Mouse (Mus musculus): ENCODE measurements around the gene Olfr1387. TPM values are rescaled to one million over a fixed set of nuclear protein-coding genes. Genes with fewer than 3 reads are reported as not detected.
A peak's percentile ranks its signal among the peaks of the same experiment; 100 is the strongest.

Gene Olfr1387
- polyA plus RNA-seq (2015; fragmentation: Nextera tagmentation; extraction: Ambion mirVana), result not detected in 2 replicates

DNA sequence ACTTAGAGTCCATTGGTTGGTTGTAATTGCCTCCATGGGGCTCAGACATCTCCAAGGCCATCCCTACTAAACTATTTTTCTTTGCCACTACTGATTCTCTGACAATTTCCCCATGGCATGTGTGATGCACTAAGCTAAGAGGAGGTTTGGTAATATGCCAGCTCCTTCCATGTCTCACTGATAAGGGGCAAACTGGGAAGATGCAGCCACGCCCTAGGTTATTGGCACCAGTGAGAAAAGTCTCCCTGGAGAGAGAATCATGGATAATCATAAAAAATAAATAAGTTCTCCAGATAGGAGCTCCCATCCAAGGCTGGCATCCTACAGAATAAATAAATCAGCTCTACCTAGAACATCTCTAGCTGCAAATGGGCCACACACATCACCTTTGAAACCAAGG, at the start of gene Olfr1387:
TSS of gene Olfr1387 (plus strand) at position 301 of the 400 bp plus-strand sequence.
- Histone ChIP-seq H3K9ac (ENCODE audit: low read depth, low read length) (no peak within 1 kb of the TSS), H3K27ac (ENCODE audit: low read depth, low read length) (no peak within 1 kb of the TSS), H3K36me3 (ENCODE audit: control insufficient read depth, insufficient read depth) (no peaks in the 10 kb centered on the region), H3K4me3 (ENCODE audit: low read depth, low read length) (no peak within 1 kb of the TSS), H3K4me2 (replicated peaks; ENCODE audit: low read depth) (no peak within 1 kb of the TSS), H3K4me1 (replicated peaks; ENCODE audit: control insufficient read depth, insufficient read depth, low read length) (no peaks in the 10 kb centered on the region), H3K27me3 (replicated peaks; ENCODE audit: control insufficient read depth, insufficient read depth, low read length) (no peaks in the 10 kb centered on the region), H3K9me3 (ENCODE audit: control insufficient read depth) (no peaks in the 10 kb centered on the region)
- TF ChIP-seq CTCF (IDR thresholded peaks at IDR 0.05; ENCODE audit: low read depth), result no peak
- 65% methylated on average over 1 of the region's 1 CpGs for WGBS
- ATAC-seq, result no peak

DNA sequence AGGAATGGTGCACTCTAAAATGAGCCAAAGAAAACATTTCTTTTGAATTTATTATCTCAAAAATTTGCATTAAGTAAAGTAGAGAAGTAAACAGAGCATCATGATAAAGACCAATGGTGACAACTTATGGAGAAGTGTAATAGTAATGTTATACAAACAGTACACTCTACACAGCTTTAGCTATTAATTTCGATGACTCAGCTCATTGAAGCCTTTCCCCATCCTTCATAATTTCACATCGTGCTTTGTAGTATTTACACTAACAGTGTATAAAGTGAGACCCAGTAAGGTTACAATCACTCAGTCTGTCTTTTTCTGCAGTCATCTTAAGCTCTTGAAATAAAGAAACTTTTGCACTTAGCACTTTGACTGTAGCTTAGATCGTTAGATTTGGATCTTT, 48.4 kb upstream of the Olfr1387 start:
- TF ChIP-seq CTCF (IDR thresholded peaks at IDR 0.05; ENCODE audit: low read depth), result no peak
- Histone ChIP-seq H3K9ac (ENCODE audit: low read depth, low read length) (no peak overlapping the region), H3K9me3 (ENCODE audit: control insufficient read depth) (no peaks in the 10 kb centered on the region), H3K36me3 (ENCODE audit: control insufficient read depth, insufficient read depth) (no peaks in the 10 kb centered on the region), H3K4me3 (ENCODE audit: low read depth, low read length) (no peak overlapping the region), H3K27ac (ENCODE audit: low read depth, low read length) (no peak overlapping the region), H3K4me1 (replicated peaks; ENCODE audit: control insufficient read depth, insufficient read depth, low read length) (no peaks in the 10 kb centered on the region), H3K4me2 (replicated peaks; ENCODE audit: low read depth) (no peak overlapping the region), H3K27me3 (replicated peaks; ENCODE audit: control insufficient read depth, insufficient read depth, low read length) (no peaks in the 10 kb centered on the region)
- no peak for ATAC-seq
- 74% methylated on average over 3 of the region's 3 CpGs for WGBS

DNA sequence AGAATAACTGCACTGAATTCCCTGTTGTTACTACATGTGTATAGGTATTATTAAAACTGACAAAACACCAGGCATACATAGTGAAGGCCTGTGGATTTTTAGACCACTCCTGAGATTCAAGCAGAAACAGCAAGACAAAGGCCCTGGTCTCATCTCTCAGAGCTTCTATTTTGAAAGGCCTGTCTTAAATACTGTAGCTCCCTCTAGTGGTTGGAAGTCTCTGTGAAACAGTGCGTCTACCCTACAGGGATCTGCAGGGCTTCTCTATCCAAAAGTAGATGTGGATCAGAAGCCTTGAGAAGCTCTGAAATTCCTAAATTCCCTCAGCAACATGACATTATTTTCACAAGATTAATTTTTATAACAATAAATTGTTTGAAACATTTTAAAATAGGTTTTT, 44.6 kb upstream of the Olfr1387 start:
- no peak for ATAC-seq
- H3K9ac ChIP-seq (ENCODE audit: low read depth, low read length), result no peak overlapping the region
- no peak overlapping the region for H3K4me3 ChIP-seq (ENCODE audit: low read depth, low read length)
- no peaks in the 10 kb centered on the region for H3K9me3 ChIP-seq (ENCODE audit: control insufficient read depth)
- no peaks in the 10 kb centered on the region for H3K4me1 ChIP-seq (replicated peaks; ENCODE audit: control insufficient read depth, insufficient read depth, low read length)
- no peak overlapping the region for H3K27ac ChIP-seq (ENCODE audit: low read depth, low read length)
- TF ChIP-seq CTCF (IDR thresholded peaks at IDR 0.05; ENCODE audit: low read depth), result peak; percentile 65
- H3K27me3 ChIP-seq (replicated peaks; ENCODE audit: control insufficient read depth, insufficient read depth, low read length), result no peaks in the 10 kb centered on the region
- H3K36me3 ChIP-seq (ENCODE audit: control insufficient read depth, insufficient read depth), result no peaks in the 10 kb centered on the region
- H3K4me2 ChIP-seq (replicated peaks; ENCODE audit: low read depth), result no peak overlapping the region
- WGBS, result 20% methylated on average over 1 of the region's 1 CpGs

GRCm38 (mm10) chr11:49422767-49423166, 32.4 kb upstream of the Olfr1387 start, which contains the start of gene Olfr1389:
Olfr1389 (plus strand) TSS chr11:49423067.
- Histone ChIP-seq H3K36me3 (ENCODE audit: control insufficient read depth, insufficient read depth) (no peaks in the 10 kb centered on the region), H3K4me3 (ENCODE audit: low read depth, low read length) (no peak within 1 kb of the TSS), H3K4me2 (replicated peaks; ENCODE audit: low read depth) (no peak within 1 kb of the TSS), H3K9me3 (ENCODE audit: control insufficient read depth) (no peaks in the 10 kb centered on the region), H3K4me1 (replicated peaks; ENCODE audit: control insufficient read depth, insufficient read depth, low read length) (no peaks in the 10 kb centered on the region), H3K27ac (ENCODE audit: low read depth, low read length) (no peak within 1 kb of the TSS), H3K27me3 (replicated peaks; ENCODE audit: control insufficient read depth, insufficient read depth, low read length) (no peaks in the 10 kb centered on the region), H3K9ac (ENCODE audit: low read depth, low read length) (no peak within 1 kb of the TSS)
- WGBS, result 87% methylated on average over 2 of the region's 2 CpGs
- no peak for TF ChIP-seq CTCF (IDR thresholded peaks at IDR 0.05; ENCODE audit: low read depth)
- no peak for ATAC-seq

- no peak for TF ChIP-seq CTCF (IDR thresholded peaks at IDR 0.05; ENCODE audit: low read depth)
- ATAC-seq, result no peak
- Histone ChIP-seq H3K4me1 (replicated peaks; ENCODE audit: control insufficient read depth, insufficient read depth, low read length) (no peaks in the 10 kb centered on the region), H3K9ac (ENCODE audit: low read depth, low read length) (no peak overlapping the region), H3K4me2 (replicated peaks; ENCODE audit: low read depth) (no peak overlapping the region), H3K4me3 (ENCODE audit: low read depth, low read length) (no peak overlapping the region), H3K36me3 (ENCODE audit: control insufficient read depth, insufficient read depth) (no peaks in the 10 kb centered on the region), H3K27me3 (replicated peaks; ENCODE audit: control insufficient read depth, insufficient read depth, low read length) (no peaks in the 10 kb centered on the region), H3K27ac (ENCODE audit: low read depth, low read length) (no peak overlapping the region), H3K9me3 (ENCODE audit: control insufficient read depth) (no peaks in the 10 kb centered on the region)
- WGBS, result 85% methylated on average over 1 of the region's 1 CpGs
Observed at GRCm38 (mm10) chr11:49425257-49425927, 29.8 kb upstream of the Olfr1387 start.

GRCm38 (mm10) chr11:49429641-49430040, 25.5 kb upstream of the Olfr1387 start:
- TF ChIP-seq CTCF (IDR thresholded peaks at IDR 0.05; ENCODE audit: low read depth), result no peak
- no peaks in the 10 kb centered on the region for H3K9me3 ChIP-seq (ENCODE audit: control insufficient read depth)
- no peaks in the 10 kb centered on the region for H3K4me1 ChIP-seq (replicated peaks; ENCODE audit: control insufficient read depth, insufficient read depth, low read length)
- H3K9ac ChIP-seq (ENCODE audit: low read depth, low read length), result no peak overlapping the region
- no peaks in the 10 kb centered on the region for H3K36me3 ChIP-seq (ENCODE audit: control insufficient read depth, insufficient read depth)
- no peak overlapping the region for H3K27ac ChIP-seq (ENCODE audit: low read depth, low read length)
- H3K4me2 ChIP-seq (replicated peaks; ENCODE audit: low read depth), result no peak overlapping the region
- H3K27me3 ChIP-seq (replicated peaks; ENCODE audit: control insufficient read depth, insufficient read depth, low read length), result no peaks in the 10 kb centered on the region
- 88% methylated on average over 2 of the region's 2 CpGs for WGBS
- no peak overlapping the region for H3K4me3 ChIP-seq (ENCODE audit: low read depth, low read length)
- no peak for ATAC-seq
